Mouse (Mus musculus): ENCODE measurements around the gene Dqx1.

Dqx1 gene

GRCm38 (mm10) chr6:83070311-83071219 lies 12.9 kb downstream of the Dqx1 start:
- DNase-seq: peak; percentile 58

GRCm38 (mm10) chr6:83071220-83071619 lies 13.6 kb downstream of the Dqx1 start:
- DNase-seq: peak; percentile 43

DNA sequence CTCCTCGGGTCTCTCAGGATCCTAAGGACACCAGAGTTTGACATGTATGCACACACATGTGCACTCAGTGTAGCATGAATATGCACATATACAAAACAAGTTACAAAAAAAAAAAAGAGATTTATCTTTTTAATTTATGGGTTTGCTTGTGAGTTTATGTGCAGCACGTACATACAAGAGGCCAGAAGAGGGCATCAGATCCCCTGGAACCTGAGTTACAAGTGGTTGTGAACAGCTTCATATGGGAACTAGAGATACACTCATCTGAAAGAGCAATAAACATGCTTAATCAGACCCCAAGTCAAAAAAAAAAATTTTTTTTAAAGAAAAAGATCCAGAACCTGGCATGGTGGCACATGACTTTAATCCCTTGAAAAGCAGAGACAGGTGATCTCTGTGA lies 17.3 kb downstream of the Dqx1 start:
- no peak for DNase-seq

GRCm38 (mm10) chr6:83077630-83078323 lies 20.1 kb downstream of the Dqx1 start, which contains the start of gene Pcgf1:
TSS of gene Pcgf1 (plus strand) at chr6:83077869.
- DNase-seq: peak; percentile 71

DNA sequence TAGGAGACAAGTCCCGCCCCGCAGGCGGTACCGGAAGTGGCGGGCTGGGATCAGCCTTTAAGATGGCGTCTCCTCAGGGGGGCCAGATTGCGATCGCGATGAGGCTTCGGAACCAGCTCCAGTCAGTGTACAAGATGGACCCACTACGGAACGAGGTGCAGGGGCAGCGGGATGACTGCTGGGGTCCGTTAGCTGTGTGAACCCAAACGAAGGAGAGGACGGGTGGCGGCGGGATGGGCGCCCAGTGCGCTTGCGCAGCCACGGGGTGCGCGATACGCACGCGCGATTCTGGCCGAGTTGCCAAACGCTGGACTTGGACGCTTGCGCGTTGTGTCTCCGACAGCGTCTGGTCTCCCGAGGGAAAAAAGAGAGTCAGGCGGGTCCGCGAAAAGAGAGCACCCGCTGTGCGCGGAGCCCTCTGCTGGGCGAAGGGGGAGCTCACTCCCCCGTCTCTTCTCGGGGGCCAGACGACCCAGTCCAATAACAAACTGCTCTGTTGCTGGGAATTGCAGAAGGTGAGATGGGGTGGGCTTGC lies 20.7 kb downstream of the Dqx1 start:
- DNase-seq: peak; percentile 97

GRCm38 (mm10) chr6:83080210-83080609 lies 22.6 kb downstream of the Dqx1 start:
- no peak for DNase-seq

- DNase-seq: no peak
Observed at GRCm38 (mm10) chr6:83083497-83083896, 25.9 kb downstream of the Dqx1 start.

DNA sequence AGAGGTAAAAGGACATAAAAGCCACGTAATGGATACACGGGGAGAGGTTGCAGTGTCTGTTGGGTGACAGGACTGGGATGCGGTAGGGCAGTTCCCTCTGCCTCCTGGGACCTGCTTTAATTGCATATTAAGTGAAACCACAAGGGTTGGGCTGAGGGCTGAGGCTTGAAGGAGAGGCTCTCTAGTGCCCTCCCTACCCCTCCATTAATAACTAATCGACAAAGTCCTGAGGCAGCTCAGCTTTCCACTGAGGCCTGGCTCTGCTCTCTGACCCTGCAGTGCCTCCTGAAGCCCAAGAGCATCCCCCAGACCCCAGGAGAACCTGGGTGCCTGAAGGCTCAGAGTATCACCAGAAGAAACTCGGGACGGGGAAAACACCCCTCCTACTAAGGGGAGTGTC lies 26.8 kb downstream of the Dqx1 start:
- no peak for DNase-seq

DNA sequence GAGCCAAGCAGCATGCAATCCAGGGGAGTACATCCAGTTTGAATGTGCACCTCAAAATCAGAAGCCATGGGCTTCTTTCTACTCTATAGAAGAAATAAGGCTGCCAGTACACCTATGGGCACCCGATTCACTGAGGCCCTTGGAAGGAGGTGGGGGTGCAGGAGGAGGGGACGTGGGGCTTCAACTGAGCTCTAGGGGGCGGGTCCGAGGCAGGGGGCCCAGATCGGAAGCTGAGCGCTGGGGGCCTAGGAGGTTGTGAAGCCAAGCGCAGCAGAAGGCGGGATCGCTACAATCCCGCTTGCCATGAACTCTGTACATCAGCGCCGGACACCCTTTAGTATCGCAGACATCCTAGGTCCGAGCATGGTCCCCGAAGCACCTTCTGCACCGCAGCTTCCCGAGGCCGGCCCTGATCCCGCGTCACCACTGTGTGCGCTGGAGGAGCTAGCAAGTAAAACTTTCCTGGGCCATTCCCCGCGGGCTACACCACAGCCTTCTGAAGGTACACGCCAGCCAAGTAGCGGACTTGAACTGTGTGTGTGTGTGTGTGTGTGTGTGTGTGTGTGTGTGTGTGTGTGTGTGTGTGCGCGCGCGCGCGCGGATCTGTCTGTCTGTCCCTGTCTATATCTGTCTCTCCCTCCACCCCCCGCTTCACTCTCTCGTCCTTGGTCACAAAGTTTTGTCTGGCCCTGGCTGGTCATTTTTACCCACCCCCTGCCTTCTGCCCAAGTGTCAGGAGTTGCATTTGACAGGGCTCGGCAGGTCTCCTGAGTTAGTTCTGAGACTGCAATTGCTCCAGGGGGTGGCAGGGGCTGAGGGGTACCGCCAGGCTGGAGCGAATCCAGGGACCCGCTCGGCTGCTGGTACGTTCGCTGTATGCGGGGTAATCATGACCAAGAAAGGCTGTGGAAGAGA lies 28.7 kb downstream of the Dqx1 start, which contains the start of gene Lbx2:
Gene Lbx2 (plus strand): TSS at position 247 of the 915 bp plus-strand sequence.
- peak; percentile 39 for DNase-seq

GRCm38 (mm10) chr6:83087205-83087925 lies 29.7 kb downstream of the Dqx1 start:
- DNase-seq: peak; percentile 55

GRCm38 (mm10) chr6:83087926-83088260 lies 30.2 kb downstream of the Dqx1 start:
- no peak for DNase-seq

DNA sequence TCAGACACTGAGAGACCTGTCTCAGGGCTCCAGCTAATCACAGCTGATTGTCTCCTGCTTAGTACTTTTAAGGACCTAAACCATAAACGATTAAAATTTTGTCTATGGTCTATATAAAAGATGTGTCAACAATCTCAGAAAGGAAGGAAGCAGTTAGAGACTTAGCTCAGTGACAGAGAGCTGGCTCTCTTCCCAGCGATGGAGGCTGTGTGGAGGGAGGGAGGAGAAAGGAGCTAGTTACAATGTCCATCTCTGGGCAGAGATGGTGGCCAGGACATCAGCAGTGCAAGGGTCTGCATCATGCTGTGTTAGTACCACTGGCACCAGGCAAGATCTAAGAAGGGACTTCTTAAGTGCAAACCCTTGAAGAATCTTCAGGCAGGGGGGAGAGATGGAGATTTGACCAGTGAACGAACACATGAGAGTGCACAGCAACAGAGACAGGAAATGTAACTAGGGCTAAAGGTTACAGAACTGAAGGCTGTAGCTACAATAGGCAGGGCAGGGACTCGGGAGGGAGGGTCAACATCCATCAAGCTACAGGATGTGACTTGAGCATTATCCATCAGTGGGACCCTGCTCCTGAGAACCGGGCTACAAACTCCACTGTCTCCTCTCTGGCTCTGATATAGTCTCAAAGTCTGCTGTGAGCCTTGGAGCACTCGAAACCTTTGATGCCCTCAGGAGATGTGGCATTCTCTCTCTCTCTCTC lies 34.9 kb downstream of the Dqx1 start:
- DNase-seq: no peak

GRCm38 (mm10) chr6:83095968-83096367 lies 38.3 kb downstream of the Dqx1 start:
- DNase-seq: no peak

GRCm38 (mm10) chr6:83098411-83098810 lies 40.8 kb downstream of the Dqx1 start:
- DNase-seq: no peak

DNA sequence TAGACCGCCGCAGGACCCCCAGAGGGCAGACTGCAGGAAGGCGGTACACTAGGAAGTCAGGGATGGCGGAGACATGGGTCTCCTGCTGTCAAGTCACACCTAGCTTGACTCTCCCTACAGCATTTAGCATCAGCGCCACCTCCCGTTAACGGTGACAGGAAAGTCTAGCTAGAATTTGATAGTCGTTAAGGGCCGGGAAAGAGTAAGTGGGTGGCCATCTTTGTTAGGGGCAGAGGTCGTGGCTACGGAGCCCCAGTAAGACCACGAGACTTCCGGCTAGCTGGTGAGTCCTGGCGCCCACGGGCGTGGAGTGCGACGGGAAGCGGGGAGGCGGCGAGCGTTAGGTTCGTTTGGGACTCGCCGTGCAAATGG lies 43.7 kb downstream of the Dqx1 start, which contains the start of the genes Ccdc142 and Gm42688:
Gene Ccdc142 (plus strand): TSS at position 286 of the 372 bp plus-strand sequence.
Gene Gm42688 (plus strand): TSS at position 302 of the 372 bp plus-strand sequence.
- peak; percentile 92 for DNase-seq

GRCm38 (mm10) chr6:83101688-83102556 lies 44.3 kb downstream of the Dqx1 start:
- DNase-seq: peak; percentile 84

GRCm38 (mm10) chr6:83103130-83103650 lies 45.5 kb downstream of the Dqx1 start:
- DNase-seq: no peak

GRCm38 (mm10) chr6:83104158-83104557 lies 46.5 kb downstream of the Dqx1 start:
- no peak for DNase-seq

DNA sequence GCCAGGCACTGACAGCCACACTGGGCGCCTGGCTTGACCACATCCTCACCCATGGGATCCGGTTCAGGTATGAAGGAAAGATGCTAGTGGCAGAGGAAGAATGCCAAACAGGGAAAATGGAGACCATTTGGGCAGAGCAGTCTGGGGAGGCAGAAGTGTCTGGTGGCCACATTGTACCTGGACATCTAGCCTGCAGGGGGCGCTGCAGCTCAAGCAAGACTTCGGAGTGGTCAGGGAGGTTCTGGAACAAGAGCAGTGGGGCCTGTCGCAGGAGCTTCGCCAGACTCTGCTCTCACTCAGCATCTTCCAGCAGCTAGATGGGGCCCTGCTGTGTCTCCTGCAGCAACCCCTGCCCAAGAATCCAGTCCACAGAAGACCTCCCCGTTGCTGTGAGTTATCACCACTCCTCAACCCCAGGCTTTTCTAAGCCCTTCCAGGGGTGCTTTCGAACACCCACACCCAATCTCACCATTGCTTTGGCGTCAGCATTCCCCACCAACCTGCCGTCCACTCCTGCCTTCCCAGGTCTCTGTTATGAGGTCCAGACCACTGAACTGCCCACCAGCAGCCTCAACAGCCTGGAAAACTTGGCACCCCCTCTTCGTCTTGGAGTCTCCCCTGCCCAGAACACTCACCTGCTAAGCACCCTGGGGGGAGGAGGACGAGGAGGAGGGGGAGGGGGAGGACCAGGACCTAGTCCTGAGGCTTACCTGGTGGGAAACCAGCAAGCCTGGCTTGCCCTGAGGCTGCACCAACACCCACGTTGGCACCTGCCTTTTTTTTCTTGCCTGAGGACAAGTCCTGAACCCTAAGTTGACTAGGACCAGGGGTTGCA lies 50.1 kb downstream of the Dqx1 start:
- peak; percentile 86 for DNase-seq

All from embryo, embryonic 11 days (tissue).